Comparison of ENCODE assay signal across 10 mouse cellular contexts in genomic region chr4:128543378-128543777, GRCm38 (mm10).
DNase-seq lines count a peak whose midpoint lies in the region; ATAC-seq and TF ChIP-seq lines count a peak whose summit lies in the region.
"Had no signal": no experiment of that assay in that cellular context is flagged by ENCODE, and none has a peak within 500 bp of the region (broad histone marks: within the 10 kb centered on the region; RNA-seq: fewer than 3 reads in every experiment).

No protein-coding gene starts in this region.

- H3K4me1 ChIP-seq in forebrain, embryonic 14.5 days (ENCODE audit: control insufficient read depth, insufficient read depth, low read length): no peaks in the 10 kb centered on the region
- H3K4me1 ChIP-seq in forebrain, embryonic 12.5 days: no peaks in the 10 kb centered on the region
- no peaks in the 10 kb centered on the region for H3K4me1 ChIP-seq in liver, embryonic 12.5 days
- H3K4me1 ChIP-seq in MEL (ENCODE audit: control insufficient read depth in 1 of 2, insufficient read depth in 2 of 2, low read length in 2 of 2): no peaks in the 10 kb centered on the region
- H3K4me1 ChIP-seq in limb, embryonic 10.5 days: no peaks in the 10 kb centered on the region
- H3K4me1 ChIP-seq: heart, embryonic 15.5 days; limb, embryonic 12.5 days had no signal

- WGBS in forebrain, embryonic 14.5 days: 22% methylated on average over 2 of the region's 2 CpGs
- WGBS in forebrain, embryonic 12.5 days: 20% methylated on average over 2 of the region's 2 CpGs
- 25% methylated on average over 2 of the region's 2 CpGs for WGBS in liver, embryonic 12.5 days (ENCODE audit: insufficient replicate concordance)
- 27% methylated on average over 2 of the region's 2 CpGs for WGBS in limb, embryonic 10.5 days

- DNase-seq in forebrain, embryonic 14.5 days (ENCODE audit: low spot score): peak; percentile 13
- DNase-seq in liver (peak; percentile 19), MEL (ENCODE audit: low read depth, low spot score) (peak; percentile 16)
- DNase-seq in limb, embryonic 10.5 days (ENCODE audit: low spot score): peak; percentile 42
- DNase-seq in c-Kit-positive CD71-positive TER-119-positive erythroid progenitor cells, embryonic 14.5 days (ENCODE audit: low spot score): no peak
- no peak for DNase-seq in left cerebral cortex, postnatal 14 days (ENCODE audit: low spot score in 2 of 2)

- no peak for TF ChIP-seq EP300 in MEL (IDR thresholded peaks at IDR 0.05; ENCODE audit: low read depth in 1 of 2, low read length in 2 of 2)

- TF ChIP-seq CTCF in MEL (IDR thresholded peaks at IDR 0.05 in 2 of 3, conservative IDR thresholded peaks at IDR 0.05 in 1 of 3; ENCODE audit: control insufficient read depth in 1 of 3, insufficient read depth in 1 of 3, low read depth in 2 of 3, low read length in 3 of 3, poor library complexity in 1 of 3, severe bottlenecking in 1 of 3): peak; percentile 15 to 25 (median 16); a peak in 3 of 6 replicates

- intact Hi-C loops in left cerebral cortex, postnatal 14 days (cut with DNase I): no loop called here

- H3K9me3 ChIP-seq in forebrain, embryonic 14.5 days (replicated peaks; ENCODE audit: control insufficient read depth, low read length): no peaks in the 10 kb centered on the region
- H3K9me3 ChIP-seq in forebrain, embryonic 12.5 days: no peaks in the 10 kb centered on the region
- no peaks in the 10 kb centered on the region for H3K9me3 ChIP-seq in liver, embryonic 12.5 days (replicated peaks)
- H3K9me3 ChIP-seq in MEL (replicated peaks; ENCODE audit: insufficient read depth, low read length): no peaks in the 10 kb centered on the region
- no peaks in the 10 kb centered on the region for H3K9me3 ChIP-seq in limb, embryonic 10.5 days (replicated peaks)
- H3K9me3 ChIP-seq: heart, embryonic 15.5 days; limb, embryonic 12.5 days had no signal

- TF ChIP-seq POLR2A in MEL (IDR thresholded peaks at IDR 0.05; ENCODE audit: control insufficient read depth in 1 of 2, insufficient read depth in 1 of 2, low read depth in 1 of 2, low read length in 2 of 2, poor library complexity in 1 of 2): no peak

- no peak overlapping the region for H3K4me2 ChIP-seq in forebrain, embryonic 14.5 days (ENCODE audit: low read length)
- no peak overlapping the region for H3K4me2 ChIP-seq in forebrain, embryonic 12.5 days
- H3K4me2 ChIP-seq in liver, embryonic 12.5 days: no peak overlapping the region
- H3K4me2 ChIP-seq: heart, embryonic 15.5 days; limb, embryonic 12.5 days had no signal

- H3K36me3 ChIP-seq in forebrain, embryonic 14.5 days (ENCODE audit: control insufficient read depth, insufficient read depth, low read length): 0 out of 2 replicates have a peak, but pooled peaks cover 3% of the 10 kb centered on the region
- no peaks in the 10 kb centered on the region for H3K36me3 ChIP-seq in forebrain, embryonic 12.5 days (replicated peaks)
- H3K36me3 ChIP-seq in liver, embryonic 12.5 days: no peaks in the 10 kb centered on the region
- H3K36me3 ChIP-seq in MEL (ENCODE audit: control insufficient read depth in 1 of 2, insufficient read depth in 2 of 2, low read length in 2 of 2): no peaks in the 10 kb centered on the region
- no peaks in the 10 kb centered on the region for H3K36me3 ChIP-seq in limb, embryonic 10.5 days
- H3K36me3 ChIP-seq: heart, embryonic 15.5 days; limb, embryonic 12.5 days had no signal

- no peak overlapping the region for H3K9ac ChIP-seq in forebrain, embryonic 14.5 days (ENCODE audit: low read length)
- no peak overlapping the region for H3K9ac ChIP-seq in forebrain, embryonic 12.5 days
- no peak overlapping the region for H3K9ac ChIP-seq in liver, embryonic 12.5 days
- H3K9ac ChIP-seq in MEL (ENCODE audit: control insufficient read depth, low read depth, low read length, poor library complexity, severe bottlenecking): no peak overlapping the region
- H3K9ac ChIP-seq: heart, embryonic 15.5 days; limb, embryonic 12.5 days had no signal

- H3K79me2 ChIP-seq in MEL (ENCODE audit: control insufficient read depth, insufficient read depth, low read length, poor library complexity): no peaks in the 10 kb centered on the region

- H3K27me3 ChIP-seq in forebrain, embryonic 14.5 days (replicated peaks; ENCODE audit: control insufficient read depth, insufficient read depth, low read length): no peaks in the 10 kb centered on the region
- no peaks in the 10 kb centered on the region for H3K27me3 ChIP-seq in forebrain, embryonic 12.5 days
- H3K27me3 ChIP-seq in liver, embryonic 12.5 days (replicated peaks): no peaks in the 10 kb centered on the region
- H3K27me3 ChIP-seq in MEL (ENCODE audit: control insufficient read depth in 1 of 2, insufficient read depth in 2 of 2, low read length in 2 of 2): no peaks in the 10 kb centered on the region; a peak in 1 of 4 replicates
- no peaks in the 10 kb centered on the region for H3K27me3 ChIP-seq in limb, embryonic 10.5 days (ENCODE audit: low read depth, poor library complexity, severe bottlenecking)
- H3K27me3 ChIP-seq: heart, embryonic 15.5 days; limb, embryonic 12.5 days had no signal

- ATAC-seq in forebrain, embryonic 14.5 days: no peak
- no peak for ATAC-seq in forebrain, embryonic 12.5 days (ENCODE audit: low FRiP score)
- ATAC-seq in liver, embryonic 12.5 days: no peak

- H3K27ac ChIP-seq in forebrain, embryonic 14.5 days (ENCODE audit: low read depth, low read length): no peak overlapping the region
- no peak overlapping the region for H3K27ac ChIP-seq in forebrain, embryonic 12.5 days
- no peak overlapping the region for H3K27ac ChIP-seq in liver, embryonic 12.5 days
- no peak overlapping the region for H3K27ac ChIP-seq in MEL (ENCODE audit: control insufficient read depth, low read depth, low read length)
- no peak overlapping the region for H3K27ac ChIP-seq in limb, embryonic 10.5 days
- H3K27ac ChIP-seq: heart, embryonic 15.5 days; limb, embryonic 12.5 days had no signal

- no peak overlapping the region for H3K4me3 ChIP-seq in forebrain, embryonic 14.5 days (ENCODE audit: low read depth, low read length)
- H3K4me3 ChIP-seq in forebrain, embryonic 12.5 days (replicated peaks): no peak overlapping the region
- H3K4me3 ChIP-seq in liver, embryonic 12.5 days: no peak overlapping the region
- H3K4me3 ChIP-seq in MEL (ENCODE audit: control insufficient read depth in 1 of 2, insufficient read depth in 1 of 2, low read depth in 2 of 2, low read length in 2 of 2): no peak overlapping the region
- H3K4me3 ChIP-seq in limb, embryonic 10.5 days: no peak overlapping the region
- H3K4me3 ChIP-seq: heart, embryonic 15.5 days; limb, embryonic 12.5 days had no signal

- peak; percentile 29 for TF ChIP-seq RAD21 in MEL (IDR thresholded peaks at IDR 0.05; ENCODE audit: low read depth, low read length)

TF ChIP-seq in MEL, 35 proteins besides CTCF, POLR2A, EP300 and RAD21:
- TF ChIP-seq POLR2AphosphoS5 (IDR thresholded peaks at IDR 0.05; ENCODE audit: borderline replicate concordance, low read depth, low read length): no peak
- TF ChIP-seq SMC3 (IDR thresholded peaks at IDR 0.05; ENCODE audit: low read depth, low read length): 0 out of 2 replicates have a peak, but pooled peaks have one; percentile 2

Comparison
In these comparisons a context has a peak if more than half of its experiments do, and no peak if none do; other contexts are left out.
1. DNase-seq: peak in forebrain, embryonic 14.5 days (single experiment), liver (single experiment), MEL (single experiment) and limb, embryonic 10.5 days (single experiment); none in c-Kit-positive CD71-positive TER-119-positive erythroid progenitor cells, embryonic 14.5 days (single experiment) and left cerebral cortex, postnatal 14 days (0 of 2).